8 mouse cellular contexts compared by ENCODE assay signal in the genomic region with DNA sequence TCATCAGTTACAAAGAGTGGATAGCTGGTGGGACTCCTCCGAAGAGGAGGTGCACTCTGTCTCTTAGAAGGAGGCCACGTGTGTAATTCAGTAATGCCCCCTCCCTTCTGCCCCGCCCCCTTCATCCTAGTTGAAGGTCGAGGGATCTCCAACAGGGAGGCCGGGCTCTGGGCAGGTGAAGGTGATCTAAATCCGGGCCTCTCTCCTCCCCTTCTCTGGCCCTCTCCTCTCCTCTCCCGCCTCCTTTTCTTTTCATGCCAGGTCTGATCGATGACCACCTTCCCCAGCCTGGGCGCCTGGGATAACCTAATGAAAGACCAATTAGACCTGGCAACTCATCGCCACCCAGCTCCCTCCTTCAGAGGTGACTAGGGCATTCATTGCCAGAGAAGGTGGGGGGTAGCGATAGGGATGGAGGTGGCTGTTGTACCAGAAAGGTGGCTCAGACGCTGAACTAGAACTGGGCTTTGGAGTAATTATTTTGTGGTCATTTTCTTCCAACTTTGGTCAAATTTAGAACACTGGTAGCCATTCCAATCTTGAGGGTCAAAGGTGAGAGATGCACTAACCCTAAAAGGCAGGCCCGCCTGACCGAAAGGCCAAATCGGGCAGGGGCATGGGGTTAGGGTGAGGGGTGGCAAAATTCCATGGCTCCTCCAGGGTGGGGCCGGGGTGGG. TPM values are rescaled to one million over a fixed set of nuclear protein-coding genes. Genes with fewer than 3 reads are reported as not detected.
A peak's percentile ranks its signal among the peaks of the same experiment; 100 is the strongest.
DNase-seq lines count a peak whose midpoint lies in the region; TF ChIP-seq lines count a peak whose summit lies in the region.

No protein-coding gene starts in this region.

- peaks cover 14% of the 10 kb centered on the region for H3K4me1 ChIP-seq in testis, adult 2 months (ENCODE audit: control insufficient read depth, insufficient read depth, low read length)
- peaks cover 60% of the 10 kb centered on the region for H3K4me1 ChIP-seq in limb, embryonic 10.5 days

- no peaks in the 10 kb centered on the region for H3K27me3 ChIP-seq in testis, adult 2 months (ENCODE audit: control insufficient read depth, insufficient read depth, low read length)
- H3K27me3 ChIP-seq in limb, embryonic 10.5 days (ENCODE audit: low read depth, poor library complexity, severe bottlenecking) = peaks cover 69% of the 10 kb centered on the region

- no peaks in the 10 kb centered on the region for H3K9me3 ChIP-seq in limb, embryonic 10.5 days (replicated peaks)

- H3K36me3 ChIP-seq in testis, adult 2 months (ENCODE audit: control insufficient read depth, insufficient read depth, low read length) = no peaks in the 10 kb centered on the region
- no peaks in the 10 kb centered on the region for H3K36me3 ChIP-seq in limb, embryonic 10.5 days

- H3K27ac ChIP-seq in testis, adult 2 months (ENCODE audit: control insufficient read depth, insufficient read depth, low read depth, low read length) = peak overlapping the region; percentile 63
- no peak overlapping the region for H3K27ac ChIP-seq in limb, embryonic 10.5 days

- 2% methylated on average over 16 of the region's 16 CpGs for WGBS in limb, embryonic 10.5 days

- no peak overlapping the region for H3K4me3 ChIP-seq in testis, adult 2 months (ENCODE audit: control insufficient read depth, low read depth, low read length)
- peak overlapping the region; percentile 18 for H3K4me3 ChIP-seq in limb, embryonic 10.5 days

- TF ChIP-seq CTCF in testis, adult 2 months (IDR thresholded peaks at IDR 0.05; ENCODE audit: control insufficient read depth, insufficient read depth, insufficient replicate concordance, low read depth, low read length) = no peak

- no peak for DNase-seq in testis, postnatal 14 days (ENCODE audit: low spot score)
- peak; percentile 21 to 30 for DNase-seq in heart, postnatal 36 days
- DNase-seq in limb, embryonic 10.5 days (ENCODE audit: low spot score) = peak; percentile 55
- peak; percentile 18 for DNase-seq in retina, embryonic 14.5 days (ENCODE audit: low spot score)
- DNase-seq in frontal cortex, postnatal 25 days (ENCODE audit: low spot score in 2 of 2) = no peak
- DNase-seq in T-cell, adult 2 months (ENCODE audit: low spot score) = no peak
- DNase-seq in frontal cortex, adult 2 months (ENCODE audit: extremely low spot score in 1 of 2, low spot score in 1 of 2) = no peak

- TF ChIP-seq POLR2A in testis, adult 2 months (IDR thresholded peaks at IDR 0.05; ENCODE audit: control insufficient read depth, low read depth, low read length) = no peak

- intact Hi-C loops in heart, postnatal 36 days (cut with DNase I) = loop anchor here (5.0 to 10.0 kb wide), 7 partner anchors 260 to 1787 kb away; no protein-coding TSS in a partner anchor

RNA-seq across cellular contexts. Expression of a gene that starts 1.2 kb away (rescaled TPM):
- 11.3 and 14.8 TPM in 2 replicates for polyA plus RNA-seq in testis, adult 2 months (2012; rRNA removed)
- total RNA-seq in heart, postnatal 36 days (2021) = 10 to 100 TPM; 18.9 to 23.9 TPM
- polyA plus RNA-seq in limb, embryonic 10.5 days (2016; fragmentation: Nextera tagmentation; extraction: Ambion mirVana) = 48.0 and 56.8 TPM in 2 replicates
- polyA plus RNA-seq in frontal cortex, adult 2 months (2012; rRNA removed) = 29.0 and 30.2 TPM in 2 replicates

Comparison
In these comparisons a context has a peak if more than half of its experiments do, and no peak if none do; other contexts are left out.
1. DNase-seq: peak in heart, postnatal 36 days (2 of 2), limb, embryonic 10.5 days (single experiment) and retina, embryonic 14.5 days (single experiment); none in testis, postnatal 14 days (single experiment), frontal cortex, postnatal 25 days (0 of 2), T-cell, adult 2 months (single experiment) and frontal cortex, adult 2 months (0 of 2).